Mouse (Mus musculus): ENCODE data around the gene Sult1c1. TPM values are rescaled to one million over a fixed set of nuclear protein-coding genes. Genes with fewer than 3 reads are reported as not detected.
A peak's percentile ranks its signal among the peaks of the same experiment; 100 is the strongest.

Sult1c1 gene
- total RNA-seq (2012; rRNA removed): not detected in 2 replicates
- total RNA-seq (2014; rRNA removed): not detected in 2 replicates
- not detected in 2 replicates for polyA plus RNA-seq (2012; ENCODE audit: insufficient read length, low read depth)

DNA sequence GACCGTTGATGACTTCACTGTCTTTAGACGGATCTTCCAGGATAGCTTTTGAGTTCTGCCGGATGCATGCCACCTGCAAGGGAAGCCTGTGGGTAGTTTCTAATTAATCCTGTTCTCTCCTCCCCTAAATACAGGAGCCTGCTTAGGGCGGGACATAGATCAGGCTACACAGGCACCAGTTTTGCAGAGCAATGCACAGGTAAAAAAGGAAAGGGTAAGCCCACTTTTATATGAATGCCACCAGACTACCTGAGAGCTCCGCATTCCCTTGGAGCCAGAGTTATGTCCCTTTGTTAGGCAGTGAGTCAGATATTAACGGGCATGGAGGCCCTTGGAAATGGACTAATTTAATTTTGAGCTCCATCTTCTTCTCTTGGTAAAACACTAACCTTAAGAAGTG, at the start of gene Sult1c1:
Gene Sult1c1 (minus strand): TSS at position 101 of the 400 bp plus-strand sequence.
- Histone ChIP-seq H3K4me1 (ENCODE audit: control insufficient read depth in 1 of 2, insufficient read depth in 2 of 2) (no peaks in the 10 kb centered on the region), H3K27me3 (replicated peaks) (no peaks in the 10 kb centered on the region), H3K4me2 (ENCODE audit: insufficient read depth, low read depth, poor library complexity, severe bottlenecking) (no peak within 1 kb of the TSS), H3K27ac (ENCODE audit: insufficient read depth, low read depth) (no peak within 1 kb of the TSS), H3K79me2 (replicated peaks; ENCODE audit: control insufficient read depth, extremely low read depth, insufficient read depth, poor library complexity, severe bottlenecking) (no peaks in the 10 kb centered on the region), H3K9me3 (replicated peaks; ENCODE audit: low read length) (no peaks in the 10 kb centered on the region), H3K9ac (ENCODE audit: insufficient read depth, low read depth) (no peak within 1 kb of the TSS), H3K4me3 (replicated peaks in 1 of 3; ENCODE audit: low read depth in 2 of 3, low read length in 2 of 3, poor library complexity in 1 of 3) (no peak within 1 kb of the TSS), H3K36me3 (replicated peaks in 1 of 2; ENCODE audit: control insufficient read depth in 1 of 2, insufficient read depth in 1 of 2, low read length in 1 of 2) (no peaks in the 10 kb centered on the region)
- DNase-seq (ENCODE audit: extremely low read depth): no peak
- in situ Hi-C loops (cut with MboI; ENCODE audit: low pct_ligation_motif_present, low pct_unique_long_range_greater_than_20kb, low sequenced_read_pairs) (no loop called here), dilution Hi-C loops (cut with MboI; ENCODE audit: extremely low pct_ligation_motif_present, extremely low pct_unique_long_range_greater_than_20kb, low sequenced_read_pairs) (no loop called here)
- TF ChIP-seq HCFC1 (IDR thresholded peaks at IDR 0.05; ENCODE audit: low read depth, low read length) (no peak), SIN3A (IDR thresholded peaks at IDR 0.05; ENCODE audit: low read length) (no peak), USF2 (conservative IDR thresholded peaks at IDR 0.05; ENCODE audit: low read depth, low read length) (no peak)

DNA sequence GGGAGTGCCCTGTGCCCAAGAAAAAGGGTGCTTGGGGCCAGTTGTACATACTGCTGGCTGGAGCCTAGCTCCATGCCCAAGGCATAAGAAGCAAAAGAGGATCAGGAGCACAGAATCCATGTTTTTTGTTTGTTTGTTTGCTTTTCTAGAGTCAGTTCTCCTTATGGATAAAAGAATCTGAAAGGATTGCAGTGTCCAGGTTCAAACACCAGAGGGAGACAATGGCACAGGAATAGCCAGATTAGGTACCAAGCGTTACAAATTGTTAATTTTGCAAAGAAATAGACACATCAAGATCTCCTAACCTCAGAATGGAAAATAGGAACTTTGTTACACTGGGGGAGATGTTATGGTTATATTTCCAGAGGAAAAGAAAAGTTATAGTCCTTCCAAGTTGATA, 23.7 kb upstream of the Sult1c1 start:
- Histone ChIP-seq H3K9me3 (replicated peaks; ENCODE audit: low read length) (no peaks in the 10 kb centered on the region), H3K36me3 (replicated peaks in 1 of 2; ENCODE audit: control insufficient read depth in 1 of 2, insufficient read depth in 1 of 2, low read length in 1 of 2) (no peaks in the 10 kb centered on the region), H3K4me2 (ENCODE audit: insufficient read depth, low read depth, poor library complexity, severe bottlenecking) (no peak overlapping the region), H3K9ac (ENCODE audit: insufficient read depth, low read depth) (no peak overlapping the region), H3K79me2 (replicated peaks; ENCODE audit: control insufficient read depth, extremely low read depth, insufficient read depth, poor library complexity, severe bottlenecking) (no peaks in the 10 kb centered on the region), H3K27ac (ENCODE audit: insufficient read depth, low read depth) (no peak overlapping the region), H3K27me3 (replicated peaks) (no peaks in the 10 kb centered on the region), H3K4me3 (replicated peaks in 1 of 3; ENCODE audit: low read depth in 2 of 3, low read length in 2 of 3, poor library complexity in 1 of 3) (no peak overlapping the region), H3K4me1 (ENCODE audit: control insufficient read depth in 1 of 2, insufficient read depth in 2 of 2) (no peaks in the 10 kb centered on the region)
- peak; percentile 37 for DNase-seq (ENCODE audit: extremely low read depth)
- TF ChIP-seq SMC3 (IDR thresholded peaks at IDR 0.05; ENCODE audit: low read depth, low read length): peak; percentile 62
- TF ChIP-seq CTCF (conservative IDR thresholded peaks at IDR 0.05 in 1 of 2, IDR thresholded peaks at IDR 0.05 in 1 of 2; ENCODE audit: low read depth in 2 of 2, low read length in 2 of 2): peak; percentile 56 to 64
- TF ChIP-seq RAD21 (IDR thresholded peaks at IDR 0.05; ENCODE audit: low read depth, low read length): peak; percentile 69
- TF ChIP-seq MEF2A (IDR thresholded peaks at IDR 0.05; ENCODE audit: borderline replicate concordance, low read depth, low read length): no peak
- in situ Hi-C loops (cut with MboI; ENCODE audit: low pct_ligation_motif_present, low pct_unique_long_range_greater_than_20kb, low sequenced_read_pairs) (no loop called here), dilution Hi-C loops (cut with MboI; ENCODE audit: extremely low pct_ligation_motif_present, extremely low pct_unique_long_range_greater_than_20kb, low sequenced_read_pairs) (no loop called here)

DNA sequence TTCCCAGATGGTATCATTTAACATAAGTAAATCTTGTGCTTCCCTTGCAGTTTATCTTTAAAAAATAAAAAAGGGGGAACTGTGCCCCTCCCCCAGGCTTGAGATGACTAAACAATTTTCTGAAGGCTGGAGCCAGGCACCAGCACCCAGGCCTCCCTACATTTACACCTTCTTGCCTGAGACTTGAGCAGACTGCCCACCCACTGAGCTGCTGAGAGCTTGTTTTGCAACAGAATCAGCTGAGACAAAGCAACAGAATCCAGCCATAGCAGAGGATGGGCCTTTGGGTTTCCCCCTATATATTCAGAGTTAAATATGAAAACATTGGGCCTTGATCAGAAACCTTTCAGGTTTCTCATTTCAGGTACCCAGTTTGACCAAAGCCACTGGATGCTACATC, 20.7 kb upstream of the Sult1c1 start:
- Histone ChIP-seq H3K9ac (ENCODE audit: insufficient read depth, low read depth) (no peak overlapping the region), H3K4me3 (replicated peaks in 1 of 3; ENCODE audit: low read depth in 2 of 3, low read length in 2 of 3, poor library complexity in 1 of 3) (no peak overlapping the region), H3K9me3 (replicated peaks; ENCODE audit: low read length) (no peaks in the 10 kb centered on the region), H3K36me3 (replicated peaks in 1 of 2; ENCODE audit: control insufficient read depth in 1 of 2, insufficient read depth in 1 of 2, low read length in 1 of 2) (no peaks in the 10 kb centered on the region), H3K4me1 (ENCODE audit: control insufficient read depth in 1 of 2, insufficient read depth in 2 of 2) (no peaks in the 10 kb centered on the region), H3K27ac (ENCODE audit: insufficient read depth, low read depth) (no peak overlapping the region), H3K79me2 (replicated peaks; ENCODE audit: control insufficient read depth, extremely low read depth, insufficient read depth, poor library complexity, severe bottlenecking) (no peaks in the 10 kb centered on the region), H3K4me2 (ENCODE audit: insufficient read depth, low read depth, poor library complexity, severe bottlenecking) (no peak overlapping the region), H3K27me3 (replicated peaks) (no peaks in the 10 kb centered on the region)
- in situ Hi-C loops (cut with MboI; ENCODE audit: low pct_ligation_motif_present, low pct_unique_long_range_greater_than_20kb, low sequenced_read_pairs): no loop called here
- dilution Hi-C loops (cut with MboI; ENCODE audit: extremely low pct_ligation_motif_present, extremely low pct_unique_long_range_greater_than_20kb, low sequenced_read_pairs): no loop called here
- no peak for DNase-seq (ENCODE audit: extremely low read depth)
- TF ChIP-seq ZC3H11A (IDR thresholded peaks at IDR 0.05; ENCODE audit: low read depth, low read length) (no peak), KAT2A (IDR thresholded peaks at IDR 0.05; ENCODE audit: insufficient replicate concordance, low read length) (no peak), ZMIZ1 (IDR thresholded peaks at IDR 0.05; ENCODE audit: low read depth, low read length) (no peak), ZKSCAN1 (IDR thresholded peaks at IDR 0.05; ENCODE audit: borderline replicate concordance, low read depth, low read length) (no peak), CHD1 (IDR thresholded peaks at IDR 0.05; ENCODE audit: low read depth, low read length) (no peak), MYC (IDR thresholded peaks at IDR 0.05; ENCODE audit: low read depth, low read length) (no peak), POLR2A (IDR thresholded peaks at IDR 0.05; ENCODE audit: low read depth, low read length) (no peak), SMC3 (IDR thresholded peaks at IDR 0.05; ENCODE audit: low read depth, low read length) (no peak), MXI1 (IDR thresholded peaks at IDR 0.05; ENCODE audit: low read depth, low read length) (no peak), POLR2AphosphoS2 (IDR thresholded peaks at IDR 0.05; ENCODE audit: low read depth, low read length) (no peak), ZNF384 (IDR thresholded peaks at IDR 0.05; ENCODE audit: low read depth, low read length) (no peak), JUN (IDR thresholded peaks at IDR 0.05; ENCODE audit: insufficient read depth, low read depth, low read length) (no peak), NELFE (IDR thresholded peaks at IDR 0.05; ENCODE audit: low read depth, low read length) (no peak), TCF12 (IDR thresholded peaks at IDR 0.05; ENCODE audit: low read depth, low read length) (no peak), ETS1 (conservative IDR thresholded peaks at IDR 0.05; ENCODE audit: low read depth, low read length) (no peak), CHD2 (IDR thresholded peaks at IDR 0.05; ENCODE audit: low read length) (no peak), UBTF (IDR thresholded peaks at IDR 0.05; ENCODE audit: low read depth, low read length) (no peak), GABPA (IDR thresholded peaks at IDR 0.05; ENCODE audit: insufficient replicate concordance, low read depth, low read length) (no peak), ELF1 (IDR thresholded peaks at IDR 0.05; ENCODE audit: low read depth, low read length) (no peak), MAFK (IDR thresholded peaks at IDR 0.05; ENCODE audit: insufficient replicate concordance, low read length) (no peak)
